Mouse (Mus musculus): ENCODE measurements around the gene Eml1.
"Not testable (repeated sequence)": the region's sequence is repeated elsewhere in the genome, so short reads cannot be mapped to it uniquely, and the experiment has no call there.

Gene Eml1

DNA sequence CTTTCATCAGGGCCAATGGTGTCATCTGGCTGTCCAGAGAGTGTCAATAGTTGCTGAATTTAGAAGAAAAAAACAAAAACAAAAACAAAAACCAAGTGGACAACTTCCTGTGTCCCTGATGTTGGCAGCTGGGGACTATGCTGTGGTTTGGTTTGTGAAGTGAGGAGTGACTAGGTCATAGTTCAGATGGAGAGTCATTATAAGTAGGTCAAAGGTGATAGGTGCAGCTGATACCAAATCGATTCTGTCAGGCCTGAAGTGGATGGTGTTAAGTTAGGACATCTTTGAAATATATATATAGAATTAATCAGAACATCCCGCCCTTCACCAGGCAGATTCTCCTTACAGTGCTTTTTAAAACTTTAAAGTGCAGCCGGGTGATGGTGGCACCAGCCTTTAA lies 103.7 kb downstream of the Eml1 start:
- no peak for DNase-seq (ENCODE audit: low spot score)

DNA sequence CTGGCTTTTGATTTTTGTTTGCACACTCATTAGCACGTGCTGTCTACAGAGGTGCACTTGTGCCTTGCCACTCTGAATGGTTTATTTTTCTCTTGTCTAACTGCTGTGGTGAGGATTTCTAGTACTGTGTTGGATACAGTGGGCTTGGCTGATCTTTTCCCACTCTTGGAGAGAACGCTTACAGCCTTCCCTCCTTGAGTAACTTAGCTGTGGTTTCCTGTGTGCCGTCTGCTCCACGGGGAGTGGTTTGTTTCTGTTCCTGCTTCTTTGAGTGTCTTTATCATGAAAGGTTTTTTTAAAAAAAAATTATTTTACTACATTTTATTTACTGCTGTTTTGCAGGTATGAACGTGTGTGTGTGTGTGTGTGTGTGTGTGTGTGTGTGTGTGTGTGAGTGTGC lies 108.0 kb downstream of the Eml1 start:
- no peak for DNase-seq (ENCODE audit: low spot score)

DNA sequence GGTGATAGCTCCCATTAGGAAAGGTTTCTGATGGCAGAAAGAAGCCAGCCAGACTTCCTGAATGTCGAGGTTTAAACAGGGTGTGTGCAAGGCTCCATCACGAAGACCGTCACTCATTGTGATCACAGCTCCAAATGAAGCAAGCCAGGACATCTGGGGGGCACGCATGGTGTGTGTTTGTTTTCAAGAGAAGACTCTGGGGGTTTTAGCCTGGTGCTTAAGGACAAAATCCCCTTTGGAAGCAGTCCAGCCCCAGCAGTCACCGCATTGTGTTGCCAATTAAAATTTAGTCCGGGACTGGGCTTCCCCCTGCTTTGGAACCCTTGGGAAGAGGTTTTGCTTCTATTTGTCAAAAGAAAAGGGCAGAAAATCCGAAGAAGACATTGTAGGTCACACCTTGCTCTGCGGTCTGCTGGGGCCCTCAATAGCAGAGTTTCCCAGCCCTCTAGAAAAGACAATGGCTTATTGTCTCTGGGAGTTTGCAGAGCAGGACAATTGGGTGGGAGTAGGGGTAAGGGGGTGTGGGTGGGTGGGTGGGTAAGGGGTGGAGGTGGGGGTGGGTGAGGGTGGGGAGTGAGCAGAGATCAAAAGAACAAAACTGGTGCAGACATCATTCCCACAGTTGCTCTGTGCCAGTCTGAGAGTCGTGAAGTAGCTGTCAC lies 110.1 kb downstream of the Eml1 start:
- DNase-seq (ENCODE audit: low spot score): peak; percentile 62

GRCm38 (mm10) chr12:108489076-108489475 lies 118.3 kb downstream of the Eml1 start:
- no peak for DNase-seq (ENCODE audit: low spot score)

DNA sequence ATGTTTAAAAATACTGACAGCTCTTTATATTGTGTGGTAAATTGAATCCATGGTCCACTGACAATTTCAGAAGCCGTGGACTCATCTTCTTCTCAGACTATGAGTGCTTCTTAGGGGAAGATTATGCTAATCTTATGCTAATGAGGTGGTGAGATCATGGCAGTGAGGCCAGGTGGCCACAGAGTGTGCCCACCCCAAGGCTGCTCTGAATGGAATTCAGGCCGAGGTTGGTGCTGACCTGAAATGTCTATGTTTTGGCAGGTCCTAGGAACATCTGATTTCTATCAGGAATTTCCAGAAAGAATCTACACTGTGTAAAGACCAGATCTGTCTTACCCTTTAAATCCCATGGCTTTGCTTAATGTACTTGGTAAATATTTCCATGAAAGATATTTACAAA lies 119.0 kb downstream of the Eml1 start:
- no peak for DNase-seq (ENCODE audit: low spot score)

DNA sequence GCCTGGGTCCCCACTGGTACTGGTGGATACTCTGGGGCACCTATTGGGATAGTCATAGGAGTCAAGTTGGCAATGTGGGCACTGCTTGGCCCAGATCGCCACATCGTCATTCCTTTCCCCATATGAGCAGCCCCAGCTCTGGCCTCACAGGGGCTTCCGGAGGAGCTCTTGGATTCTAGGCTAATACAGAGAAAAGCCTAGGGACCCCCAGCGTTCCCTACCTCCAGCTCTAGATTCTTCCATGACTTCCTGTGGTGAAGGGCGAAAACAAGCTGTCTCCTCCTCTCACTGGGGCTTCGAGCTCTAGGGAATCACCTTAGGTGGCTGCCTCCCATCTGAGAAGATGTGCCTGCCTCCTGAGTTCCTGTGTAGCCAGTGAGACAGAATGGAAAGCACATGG lies 119.6 kb downstream of the Eml1 start:
- DNase-seq (ENCODE audit: low spot score): no peak

GRCm38 (mm10) chr12:108490954-108491353 lies 120.2 kb downstream of the Eml1 start:
- peak; percentile 64 for DNase-seq (ENCODE audit: low spot score)

GRCm38 (mm10) chr12:108494011-108494541 lies 123.3 kb downstream of the Eml1 start:
- peak; percentile 88 for DNase-seq (ENCODE audit: low spot score)

DNA sequence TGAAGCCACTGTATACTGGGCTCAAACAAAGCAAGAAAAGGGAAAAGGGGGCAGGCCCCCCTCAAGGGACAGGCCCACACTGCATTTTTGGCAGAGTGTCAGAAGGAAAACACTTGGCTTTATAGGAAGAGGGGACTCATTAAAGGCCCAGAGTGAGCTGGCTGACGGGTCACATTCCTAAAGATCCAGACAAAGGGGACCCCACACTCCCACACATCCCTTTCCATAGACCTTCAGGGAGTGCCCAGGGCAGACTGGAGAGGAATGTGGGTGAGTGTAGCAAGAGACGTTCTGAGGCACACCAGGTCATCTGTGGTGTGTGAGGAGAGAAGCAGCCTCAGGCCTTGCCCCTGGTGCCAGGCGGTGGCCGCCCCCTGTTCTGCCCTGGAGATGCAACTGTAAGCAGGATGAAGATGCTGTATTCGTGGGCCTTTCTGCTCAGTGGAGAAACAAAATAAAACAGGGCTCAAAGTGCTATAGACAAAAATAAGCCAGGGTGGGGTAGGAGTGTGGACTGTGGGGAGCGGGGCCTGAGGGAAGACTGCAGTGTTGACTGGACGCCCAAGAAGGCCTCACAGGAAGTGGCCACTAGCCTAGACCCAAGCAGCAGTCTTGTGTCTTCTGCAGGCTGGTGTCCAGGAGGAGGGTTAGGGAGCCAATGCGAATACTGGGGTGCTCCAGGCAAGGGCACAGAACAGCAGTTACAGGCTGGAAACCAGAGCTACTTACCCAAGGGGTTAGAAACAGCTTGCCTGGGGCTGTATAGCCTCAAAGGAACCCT lies 124.9 kb downstream of the Eml1 start:
- no peak for DNase-seq (ENCODE audit: low spot score)

GRCm38 (mm10) chr12:108503064-108503463 lies 132.3 kb downstream of the Eml1 start:
- DNase-seq (ENCODE audit: low spot score): no peak

- DNase-seq (ENCODE audit: low spot score): no peak
These were observed 132.8 kb downstream of the Eml1 start for GRCm38 (mm10) chr12:108503582-108503981.

DNA sequence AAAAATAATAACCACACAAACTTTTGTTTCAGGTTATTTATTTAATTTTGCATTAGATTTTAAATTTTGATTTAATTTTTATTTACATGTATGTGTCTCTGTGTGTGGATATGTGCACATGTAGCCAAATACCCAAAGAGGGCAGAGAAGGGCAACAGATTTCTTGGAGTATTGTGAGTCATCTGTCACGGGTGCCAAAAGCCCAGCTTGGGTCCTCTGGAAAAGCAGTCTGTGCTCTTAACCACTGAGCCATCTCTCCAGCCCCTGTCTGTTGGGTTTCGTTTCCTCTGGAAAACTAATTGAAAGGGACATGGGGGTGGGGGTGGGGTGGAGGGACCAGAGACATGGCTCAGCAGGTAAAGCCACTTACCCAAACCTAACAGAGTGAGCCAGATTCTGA lies 135.1 kb downstream of the Eml1 start:
- no peak for DNase-seq (ENCODE audit: low spot score)

GRCm38 (mm10) chr12:108507046-108507445 lies 136.3 kb downstream of the Eml1 start:
- not testable (repeated sequence) for DNase-seq (ENCODE audit: low spot score)

DNA sequence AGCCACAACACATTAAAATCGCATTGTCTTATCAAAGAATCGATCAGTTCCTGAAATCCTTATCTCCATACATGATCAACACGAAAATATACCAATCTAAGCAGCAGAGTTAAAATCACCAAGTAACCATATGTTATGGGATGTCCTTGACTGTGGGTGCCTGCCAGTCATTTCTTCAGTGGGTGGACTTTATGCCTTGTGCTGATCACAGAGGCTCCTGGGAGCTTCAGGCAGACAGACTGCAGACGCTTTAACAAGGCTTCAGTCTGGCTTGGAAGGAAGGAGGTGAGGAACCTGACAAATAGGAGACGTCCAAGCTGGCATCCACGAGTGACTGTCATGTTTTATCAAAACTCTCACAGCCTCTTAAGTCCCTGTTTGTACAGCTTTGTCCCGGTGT lies 139.8 kb downstream of the Eml1 start:
- DNase-seq (ENCODE audit: low spot score): no peak

- peak; percentile 79 for DNase-seq (ENCODE audit: low spot score)
These were observed 140.3 kb downstream of the Eml1 start for GRCm38 (mm10) chr12:108511009-108511408.

GRCm38 (mm10) chr12:108515464-108515863 lies 144.7 kb downstream of the Eml1 start:
- no peak for DNase-seq (ENCODE audit: low spot score)

DNA sequence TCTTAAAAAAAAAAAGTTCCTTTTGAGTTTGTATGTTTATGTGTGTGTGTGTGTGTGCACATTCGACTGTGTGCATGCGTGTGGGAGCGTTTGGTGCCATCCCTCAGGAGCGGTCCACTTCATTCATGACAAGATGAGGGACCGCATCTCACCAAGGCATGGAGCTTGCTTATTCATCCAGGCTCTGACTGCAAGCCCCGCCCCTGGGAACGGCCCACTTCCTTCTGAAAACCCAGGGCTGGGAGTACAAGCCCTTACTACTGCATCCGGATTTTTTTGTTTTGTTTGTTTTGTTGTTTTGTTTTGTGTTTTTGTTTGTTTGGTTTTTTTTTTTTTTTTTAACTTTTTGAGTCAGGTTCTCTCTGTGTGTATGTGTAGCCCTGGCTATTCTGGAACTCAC lies 148.6 kb downstream of the Eml1 start:
- DNase-seq (ENCODE audit: low spot score): no peak

DNA sequence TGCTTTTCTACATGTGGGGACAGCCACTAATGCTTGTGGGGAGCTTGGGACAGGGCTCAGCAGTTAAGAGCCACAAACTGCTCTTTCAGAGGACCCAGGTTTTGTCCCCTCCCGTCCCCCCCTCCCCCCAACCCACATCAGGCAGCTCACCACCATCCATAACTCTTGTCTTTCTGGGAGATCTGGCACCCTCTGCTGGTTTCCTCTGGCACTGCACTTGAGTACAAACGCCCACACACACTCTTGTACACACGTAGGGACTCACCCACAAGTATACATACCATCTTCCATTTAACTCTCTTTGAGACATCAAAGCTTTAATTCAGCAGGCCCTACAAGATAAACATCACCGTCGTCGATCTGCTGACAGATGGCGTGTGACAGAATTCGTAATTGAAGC lies 158.5 kb downstream of the Eml1 start:
- peak; percentile 75 for DNase-seq (ENCODE audit: low spot score)

DNA sequence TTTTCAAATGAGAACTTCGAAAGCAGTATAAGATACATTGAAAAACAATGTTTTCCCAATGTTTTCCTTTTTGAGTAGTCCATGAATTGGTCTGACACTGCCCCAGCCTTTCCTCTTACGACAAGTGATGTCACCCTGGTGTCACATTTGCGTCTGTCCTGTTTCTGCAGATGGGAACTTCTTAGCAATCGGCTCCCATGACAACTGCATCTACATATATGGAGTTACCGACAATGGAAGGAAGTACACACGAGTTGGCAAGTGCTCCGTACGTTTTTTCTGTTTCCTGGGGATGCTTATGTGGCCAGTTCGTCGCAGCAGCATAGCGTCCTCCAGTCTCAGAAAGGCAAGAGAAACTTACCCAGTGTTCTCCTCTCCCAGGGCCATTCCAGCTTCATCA lies 163.7 kb downstream of the Eml1 start:
- no peak for DNase-seq (ENCODE audit: low spot score)

- peak; percentile 59 for DNase-seq (ENCODE audit: low spot score)
These were observed 165.7 kb downstream of the Eml1 start for GRCm38 (mm10) chr12:108536461-108536860.

GRCm38 (mm10) chr12:108541088-108541487 lies 170.3 kb downstream of the Eml1 start:
- DNase-seq (ENCODE audit: low spot score): peak; percentile 83

GRCm38 (mm10) chr12:108546508-108547153 lies 175.9 kb downstream of the Eml1 start:
- peak; percentile 68 for DNase-seq (ENCODE audit: low spot score)
